Mouse (Mus musculus) liver, postnatal 0 days (tissue): ENCODE measurements around the gene Foxs1.

ENCODE experiments used
- CTCF ChIP-seq: sonication (generic); IDR thresholded peaks from 2 replicates; pipeline ENCODE4 v1.5.1; 2016; ENCODE audit warnings: antibody characterized with exemption, low read depth
- EP300 ChIP-seq: IDR thresholded peaks from 2 replicates; pipeline ENCODE4 v1.6.1; 2016; ENCODE audit warnings: antibody characterized with exemption, low read depth, mild to moderate bottlenecking

- TF ChIP-seq CTCF (no peak), EP300 (no peak)
Observed at GRCm38 (mm10) chr2:152905036-152905829, 27.8 kb downstream of the Foxs1 start.
